Mouse (Mus musculus) olfactory bulb, adult 2 months (tissue): ENCODE measurements around the gene Dpp6. TPM values are rescaled to one million over a fixed set of nuclear protein-coding genes. Genes with fewer than 3 reads are reported as not detected.

ENCODE experiments used
- H3K27ac ChIP-seq: fragments of 200-500 bp; 2 replicates; pipeline ENCODE4 v1.5.1; 2012; ENCODE audit warnings: low read depth, low read length; ENCODE audit not compliant: insufficient read depth
- H3K4me1 ChIP-seq: fragments of 200-500 bp; 2 replicates; pipeline ENCODE4 v1.6.1; 2012; ENCODE audit warnings: low read length; ENCODE audit not compliant: control insufficient read depth, insufficient read depth
- H3K4me3 ChIP-seq: fragments of 200-500 bp; 2 replicates; pipeline ENCODE4 v1.5.1; 2012; ENCODE audit warnings: mild to moderate bottlenecking, low read depth, low read length, moderate library complexity; ENCODE audit not compliant: insufficient read depth
- CTCF ChIP-seq: fragments of 200-500 bp; IDR thresholded peaks from 2 replicates; pipeline ENCODE4 v1.5.1; 2012; ENCODE audit warnings: low read depth, mild to moderate bottlenecking, low read length, moderate library complexity; ENCODE audit not compliant: insufficient read depth
- POLR2A ChIP-seq: fragments of 200-500 bp; IDR thresholded peaks from 2 replicates; pipeline ENCODE4 v1.6.1; 2012; ENCODE audit warnings: mild to moderate bottlenecking, low read depth, low read length, moderate library complexity; ENCODE audit not compliant: insufficient read depth
- WGBS: fragments of 180-500 bp; shearing (Covaris S2); methylation state at CpG from one replicate; pipeline ENCODE4 v1.1.7; 2018; 5-methylcytosine and 5-hydroxymethylcytosine counted together
- polyA plus RNA-seq: library from polyadenylated mRNA; stranded (reverse); fragments of >200 nt; gene quantifications from 2 replicates; pipeline ENCODE4 v1.2.4, GENCODE M21; 2012; ENCODE audit warnings: low replicate concordance; ENCODE audit not compliant: missing spikeins, insufficient read depth, insufficient read length

Dpp6 gene
- polyA plus RNA-seq, 1 experiment, result not detected

- Histone ChIP-seq H3K4me1 (peaks cover 6% of the 10 kb centered on the region), H3K27ac (no peak overlapping the region), H3K4me3 (no peak overlapping the region)
- TF ChIP-seq CTCF, result no peak
- no peak for TF ChIP-seq POLR2A
Observed at GRCm38 (mm10) chr5:27317264-27317663, 500.3 kb downstream of the Dpp6 start.

- no peak overlapping the region for H3K27ac ChIP-seq
- no peak overlapping the region for H3K4me3 ChIP-seq
- peaks cover 6% of the 10 kb centered on the region for H3K4me1 ChIP-seq
- no peak for TF ChIP-seq CTCF
- TF ChIP-seq POLR2A, result no peak
- 80% methylated on average over 1 of the region's 1 CpGs for WGBS
Observed at GRCm38 (mm10) chr5:27317832-27318231, 500.8 kb downstream of the Dpp6 start.

DNA sequence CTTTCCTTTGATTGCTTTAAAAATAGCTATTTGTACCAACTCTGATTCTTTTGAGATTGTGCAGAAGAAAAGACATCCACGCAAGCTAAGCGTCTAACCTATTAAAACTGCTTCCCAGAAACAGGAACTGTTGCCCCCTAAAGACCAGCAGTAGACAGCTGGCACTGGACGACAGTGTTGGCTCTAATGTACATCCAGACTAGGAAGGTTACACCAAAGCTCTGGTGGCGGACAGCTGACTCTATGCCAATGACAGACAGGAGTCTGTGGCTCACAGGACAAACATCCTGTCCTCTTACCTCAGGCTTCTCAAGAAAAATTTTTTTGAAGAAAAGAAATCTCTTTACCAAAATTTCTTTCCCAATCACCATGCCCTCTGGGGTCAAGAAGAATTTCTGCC is 502.7 kb downstream of the Dpp6 start:
- TF ChIP-seq CTCF (no peak), POLR2A (no peak)
- Histone ChIP-seq H3K4me3 (no peak overlapping the region), H3K27ac (no peak overlapping the region), H3K4me1 (peaks cover 9% of the 10 kb centered on the region)
- 55% methylated on average over 4 of the region's 4 CpGs for WGBS

DNA sequence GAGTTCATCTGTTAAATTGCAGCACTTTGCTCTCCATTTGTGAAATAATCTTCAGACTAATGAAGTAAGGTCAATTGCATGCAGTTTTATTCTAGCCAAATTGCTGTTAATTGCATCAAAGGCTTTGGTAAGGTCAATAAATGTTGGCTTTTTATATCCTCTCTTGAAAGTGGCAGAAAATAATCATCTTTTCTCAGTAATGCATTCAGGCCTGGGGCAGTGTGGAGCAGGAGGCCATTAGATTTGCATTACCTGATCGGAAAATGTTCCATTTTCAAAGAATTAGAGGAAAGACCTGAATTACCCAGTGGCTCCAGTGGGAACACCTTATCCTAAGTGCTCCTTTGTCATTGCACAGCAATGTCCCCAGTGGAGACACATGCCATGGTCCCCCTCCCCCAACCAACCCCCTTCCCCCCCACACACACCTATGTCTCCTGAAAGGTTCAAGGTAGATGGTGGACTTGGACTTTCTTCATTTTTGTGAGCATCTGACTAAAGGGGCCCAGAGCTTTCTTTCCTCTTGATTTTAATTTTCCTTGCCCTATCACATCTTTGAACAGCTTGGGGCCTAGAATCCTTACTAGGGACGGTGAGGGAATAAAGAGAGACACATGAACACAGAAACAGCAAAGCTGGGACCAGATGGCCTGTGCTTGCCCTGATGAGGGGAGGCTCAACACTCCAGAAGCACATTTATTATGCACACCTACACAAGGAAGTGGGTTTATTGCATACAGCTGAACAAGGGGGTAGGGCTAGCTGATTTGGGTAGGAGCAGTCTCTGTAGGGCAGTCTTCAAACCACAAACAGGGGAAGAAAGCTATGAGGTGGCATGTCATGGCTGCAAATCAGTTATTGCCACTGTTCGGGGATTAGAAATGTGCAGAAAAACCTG is 506.1 kb downstream of the Dpp6 start:
- Histone ChIP-seq H3K4me3 (no peak overlapping the region), H3K4me1 (peaks cover 5% of the 10 kb centered on the region), H3K27ac (no peak overlapping the region)
- 81% methylated on average over 3 of the region's 3 CpGs for WGBS
- TF ChIP-seq POLR2A, result no peak
- no peak for TF ChIP-seq CTCF

DNA sequence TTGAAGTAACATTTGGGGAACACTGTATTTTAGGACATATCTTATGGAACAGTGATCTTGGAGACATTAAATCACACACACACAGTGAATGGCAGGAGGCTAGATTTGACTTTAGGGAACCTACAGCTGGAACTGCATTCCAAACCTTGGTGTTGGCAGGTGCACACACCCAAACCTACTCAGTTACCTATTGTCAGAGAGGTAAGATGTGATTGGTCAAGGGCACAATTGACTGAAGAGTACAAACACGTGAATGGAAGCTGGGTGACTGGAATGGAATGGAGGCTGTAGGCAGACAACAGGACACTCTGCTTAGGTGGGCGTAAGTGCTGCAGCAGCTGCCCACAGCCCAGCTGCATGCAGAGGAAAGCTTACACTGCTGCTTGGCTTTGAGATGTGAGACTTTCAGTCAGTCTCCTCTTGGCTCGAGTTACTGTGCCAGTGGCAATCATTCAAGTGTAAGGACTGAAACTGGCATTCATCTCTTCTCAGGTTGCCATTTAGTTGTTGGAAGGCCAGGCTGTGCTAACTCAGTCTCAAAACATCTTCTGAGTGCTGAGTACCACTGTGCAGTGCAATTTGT is 507.4 kb downstream of the Dpp6 start:
- H3K27ac ChIP-seq, result no peak overlapping the region
- 23% methylated on average over 3 of the region's 3 CpGs for WGBS
- no peak for TF ChIP-seq POLR2A
- no peak for TF ChIP-seq CTCF
- no peak overlapping the region for H3K4me3 ChIP-seq
- H3K4me1 ChIP-seq, result peaks cover 5% of the 10 kb centered on the region

DNA sequence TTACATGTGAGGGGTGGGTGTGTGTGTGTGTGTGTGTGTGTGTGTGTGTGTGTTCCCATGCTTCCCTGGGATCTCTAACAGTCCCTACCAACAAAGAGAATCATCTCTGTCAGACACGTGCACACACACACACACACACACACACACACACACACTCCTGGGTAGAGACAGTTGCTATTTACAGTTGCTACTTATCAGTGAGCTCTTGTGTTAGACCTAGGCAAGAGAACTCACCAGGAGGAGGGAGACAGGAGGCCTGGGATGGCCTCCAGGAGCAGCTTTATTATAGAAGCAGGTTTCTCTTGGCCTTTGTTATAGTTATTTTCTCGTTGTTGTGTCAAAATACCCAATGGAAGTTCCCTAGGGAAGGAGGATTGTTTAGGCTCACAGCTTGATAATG is 519.7 kb downstream of the Dpp6 start:
- 60% methylated on average over 2 of the region's 2 CpGs for WGBS
- Histone ChIP-seq H3K4me1 (peaks cover 4% of the 10 kb centered on the region; the same call in 1 of the 2 replicates), H3K27ac (no peak overlapping the region), H3K4me3 (no peak overlapping the region)
- TF ChIP-seq CTCF (no peak), POLR2A (no peak)

GRCm38 (mm10) chr5:27339196-27340030 is 522.4 kb downstream of the Dpp6 start:
- WGBS, result 89% methylated on average over 5 of the region's 5 CpGs

GRCm38 (mm10) chr5:27342276-27342675 is 525.3 kb downstream of the Dpp6 start:
- Histone ChIP-seq H3K27ac (no peak overlapping the region), H3K4me1 (peaks cover 5% of the 10 kb centered on the region), H3K4me3 (no peak overlapping the region)
- TF ChIP-seq POLR2A, result no peak
- TF ChIP-seq CTCF, result no peak
- 64% methylated on average over 6 of the region's 6 CpGs for WGBS

More at GRCm38 (mm10) chr5:27339196-27340030, 522.4 kb downstream of the Dpp6 start:
- no peak overlapping the region for H3K27ac ChIP-seq
- TF ChIP-seq POLR2A (no peak), CTCF (no peak)
- peaks cover 7% of the 10 kb centered on the region for H3K4me1 ChIP-seq
- no peak overlapping the region for H3K4me3 ChIP-seq
